Mouse (Mus musculus): Measurements from ENCODE around the gene Trip12.

DNA sequence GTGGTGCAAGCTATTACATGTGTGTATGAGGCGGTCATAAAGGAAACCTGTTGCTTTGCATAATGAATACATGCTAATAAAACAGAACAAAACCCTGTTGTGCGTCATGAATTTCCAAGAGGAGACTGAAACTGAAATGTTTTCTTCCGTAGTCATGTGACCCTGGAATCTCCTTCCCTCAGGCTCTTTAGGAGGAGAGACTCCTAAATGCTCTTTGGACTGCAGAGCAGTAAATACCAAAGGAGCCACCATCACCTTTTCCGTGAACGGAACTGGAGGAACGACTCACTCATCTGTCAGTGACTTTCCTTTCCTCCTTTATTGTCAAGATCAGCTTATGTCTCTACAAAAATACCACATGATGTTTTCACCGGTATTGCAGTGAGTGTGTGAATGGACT lies 7.4 kb upstream of the Trip12 start:
- TF ChIP-seq CTCF (IDR thresholded peaks at IDR 0.05; ENCODE audit: low read depth), result no peak
- TF ChIP-seq EP300 (optimal IDR thresholded peaks at IDR 0.05), result no peak

Measured in stomach, postnatal 0 days (tissue).